Mouse (Mus musculus): ENCODE results near the gene Rad9b.

- TF ChIP-seq EP300 (IDR thresholded peaks at IDR 0.05) (no peak), CTCF (IDR thresholded peaks at IDR 0.05) (no peak)
Observed at GRCm38 (mm10) chr5:122294219-122294735, 59.8 kb downstream of the Rad9b start.

Data from lung, postnatal 0 days (tissue).